Mouse (Mus musculus): ENCODE results near the gene Vmn1r129. TPM values are rescaled to one million over a fixed set of nuclear protein-coding genes. Genes with fewer than 3 reads are reported as not detected.
"Not testable (repeated sequence)": the region's sequence is repeated elsewhere in the genome, so short reads cannot be mapped to it uniquely, and the experiment has no call there.

Vmn1r129 gene
- not detected in 2 replicates for polyA plus RNA-seq (2015; fragmentation: Nextera tagmentation; extraction: Ambion mirVana)

DNA sequence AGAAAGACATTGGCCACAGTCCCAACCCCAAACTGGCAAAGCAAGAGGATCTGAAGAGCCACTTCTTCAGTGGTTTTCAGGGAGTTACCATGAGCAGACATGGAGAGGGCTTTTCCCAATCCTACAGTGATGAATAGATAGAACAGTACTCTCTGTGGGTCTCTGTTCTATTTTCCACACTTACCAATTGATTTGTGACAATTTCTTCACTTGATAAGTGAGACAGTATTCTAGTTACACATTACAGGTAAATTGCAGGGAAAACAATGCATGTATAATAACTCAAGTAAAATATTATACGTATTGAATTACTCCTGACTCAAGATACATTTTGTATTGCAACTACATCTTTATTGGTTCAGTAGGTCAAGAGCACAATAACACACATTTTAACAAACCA, at the start of gene Vmn1r129:
Gene Vmn1r129 (minus strand): TSS at position 101 of the 400 bp plus-strand sequence.
- not testable (repeated sequence) for H3K4me2 ChIP-seq; H3K9me3 ChIP-seq (replicated peaks); H3K36me3 ChIP-seq; H3K27ac ChIP-seq (replicated peaks); ATAC-seq (ENCODE audit: low FRiP score); H3K4me1 ChIP-seq; H3K27me3 ChIP-seq (replicated peaks); H3K4me3 ChIP-seq (replicated peaks); H3K9ac ChIP-seq (replicated peaks)
- WGBS = no CpG with 5 or more reads among the region's 1 CpGs

DNA sequence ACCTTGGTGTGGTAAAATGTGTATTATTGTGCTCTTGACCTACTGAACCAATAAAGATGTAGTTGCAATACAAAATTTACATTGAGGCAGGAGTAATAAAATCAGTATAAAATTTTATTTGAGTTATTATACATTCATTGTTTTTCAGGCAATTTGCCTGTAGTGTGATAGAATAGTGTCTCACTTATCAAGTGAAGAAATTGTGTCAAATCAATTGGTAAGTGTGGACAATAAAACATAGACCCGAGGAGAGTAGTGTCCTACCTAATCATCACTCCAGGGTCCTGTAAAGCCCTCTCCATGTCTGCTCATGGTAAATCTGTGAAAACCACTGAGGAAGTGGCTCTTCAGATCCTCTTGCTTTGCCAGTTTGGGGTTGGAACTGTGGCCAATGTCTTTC, 12.0 kb downstream of the Vmn1r129 start, which contains the start of gene Vmn1r128:
Gene Vmn1r128 (plus strand): TSS at position 301 of the 400 bp plus-strand sequence.
- H3K4me2 ChIP-seq; H3K4me1 ChIP-seq; H3K27ac ChIP-seq (replicated peaks); H3K4me3 ChIP-seq (replicated peaks); H3K9me3 ChIP-seq (replicated peaks); ATAC-seq (ENCODE audit: low FRiP score); H3K36me3 ChIP-seq; H3K9ac ChIP-seq (replicated peaks); H3K27me3 ChIP-seq (replicated peaks): not testable (repeated sequence)
- 70% methylated on average over 1 of the region's 1 CpGs for WGBS

DNA sequence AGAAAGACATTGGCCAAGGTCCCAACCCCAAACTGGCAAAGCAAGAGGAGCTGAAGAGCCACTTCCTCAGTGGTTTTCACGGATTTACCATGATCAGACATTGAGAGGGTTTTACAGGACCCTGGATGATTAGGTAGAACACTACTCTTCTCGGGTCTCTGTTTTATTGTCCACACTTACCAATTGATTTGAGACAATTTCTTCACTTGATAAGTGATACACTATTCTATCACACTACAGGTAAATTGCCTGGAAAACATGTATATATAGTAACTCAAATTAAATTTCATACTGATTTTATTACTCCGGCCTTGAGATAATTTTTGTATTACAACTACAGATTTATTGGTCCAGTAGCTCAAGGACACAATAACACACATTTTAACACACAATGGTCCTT, 41.3 kb downstream of the Vmn1r129 start, which contains the start of gene Vmn1r127:
Gene Vmn1r127 (minus strand): TSS at position 101 of the 400 bp plus-strand sequence.
- H3K27ac ChIP-seq (replicated peaks); H3K27me3 ChIP-seq (replicated peaks); H3K4me3 ChIP-seq (replicated peaks); H3K9ac ChIP-seq (replicated peaks); ATAC-seq (ENCODE audit: low FRiP score); H3K36me3 ChIP-seq; H3K9me3 ChIP-seq (replicated peaks); H3K4me1 ChIP-seq; H3K4me2 ChIP-seq: not testable (repeated sequence)
- WGBS = no CpG with 5 or more reads among the region's 3 CpGs

Other genes with a start within 250 kb of the Vmn1r129 start
- not detected in 2 replicates for gene Vmn1r122, start 227.2 kb downstream of the Vmn1r129 start, polyA plus RNA-seq (2015; fragmentation: Nextera tagmentation; extraction: Ambion mirVana)
- gene Vmn1r123, start 199.1 kb downstream of the Vmn1r129 start, polyA plus RNA-seq (2015; fragmentation: Nextera tagmentation; extraction: Ambion mirVana) = not detected in 2 replicates
- gene Gm5157, start 170.9 kb downstream of the Vmn1r129 start, polyA plus RNA-seq (2015; fragmentation: Nextera tagmentation; extraction: Ambion mirVana) = not detected in 2 replicates
- not detected in 2 replicates for gene Vmn1r124, start 100.7 kb downstream of the Vmn1r129 start, polyA plus RNA-seq (2015; fragmentation: Nextera tagmentation; extraction: Ambion mirVana)
- not detected in 2 replicates for gene Vmn1r125, start 89.1 kb downstream of the Vmn1r129 start, polyA plus RNA-seq (2015; fragmentation: Nextera tagmentation; extraction: Ambion mirVana)
- not detected in 2 replicates for gene Vmn1r126, start 59.8 kb downstream of the Vmn1r129 start, polyA plus RNA-seq (2015; fragmentation: Nextera tagmentation; extraction: Ambion mirVana)
- not detected in 2 replicates for gene Vmn1r127, start 41.4 kb downstream of the Vmn1r129 start, polyA plus RNA-seq (2015; fragmentation: Nextera tagmentation; extraction: Ambion mirVana)
- not detected in 2 replicates for gene Vmn1r128, start 11.9 kb downstream of the Vmn1r129 start, polyA plus RNA-seq (2015; fragmentation: Nextera tagmentation; extraction: Ambion mirVana)
- gene Gm6882, start 71.5 kb upstream of the Vmn1r129 start, polyA plus RNA-seq (2015; fragmentation: Nextera tagmentation; extraction: Ambion mirVana) = not detected in 2 replicates
- not detected in 2 replicates for gene Vmn1r130, start 150.5 kb upstream of the Vmn1r129 start, polyA plus RNA-seq (2015; fragmentation: Nextera tagmentation; extraction: Ambion mirVana)
- gene Vmn1r131, start 184.8 kb upstream of the Vmn1r129 start, polyA plus RNA-seq (2015; fragmentation: Nextera tagmentation; extraction: Ambion mirVana) = not detected in 2 replicates